21 mouse cellular contexts compared by ENCODE assay signal in genomic region chr1:105742481-105742880, GRCm38 (mm10). TPM values are rescaled to one million over a fixed set of nuclear protein-coding genes. Genes with fewer than 3 reads are reported as not detected.
DNase-seq lines count a peak whose midpoint lies in the region; ATAC-seq and TF ChIP-seq lines count a peak whose summit lies in the region.
"Had no signal": no experiment of that assay in that cellular context is flagged by ENCODE, and none has a peak within 500 bp of the region (broad histone marks: within the 10 kb centered on the region; RNA-seq: fewer than 3 reads in every experiment).

No protein-coding gene starts in this region.

- peak overlapping the region; percentile 73 for H3K27ac ChIP-seq in macrophage
- H3K27ac ChIP-seq: forebrain, embryonic 13.5 days; heart, embryonic 10.5 days; midbrain, embryonic 15.5 days had no signal

- H3K79me3 ChIP-seq in C2C12 (ENCODE audit: low read depth) = no peaks in the 10 kb centered on the region

- H3K4me3 ChIP-seq in C2C12 (ENCODE audit: insufficient read depth, poor library complexity, severe bottlenecking) (no peak overlapping the region), macrophage (ENCODE audit: inconsistent target) (no peak overlapping the region)
- H3K4me3 ChIP-seq: forebrain, embryonic 13.5 days; heart, embryonic 10.5 days; midbrain, embryonic 15.5 days; myocyte had no signal

- no peak overlapping the region for H3ac ChIP-seq in C2C12 (ENCODE audit: control insufficient read depth, insufficient read length, low read depth)

- 25% methylated on average over 1 of the region's 1 CpGs for WGBS in macrophage (ENCODE audit: missing documents)

- peak; percentile 100 for ATAC-seq in frontal cortex, adult (ENCODE audit: low TSS enrichment)
- no peak for ATAC-seq in cerebellum, adult (ENCODE audit: insufficient number of reproducible peaks, low FRiP score, low TSS enrichment)
- ATAC-seq: forebrain, embryonic 13.5 days; midbrain, embryonic 15.5 days had no signal

- no peaks in the 10 kb centered on the region for H3K27me3 ChIP-seq in C2C12 (ENCODE audit: control insufficient read depth, insufficient read depth, insufficient read length)
- H3K27me3 ChIP-seq: forebrain, embryonic 13.5 days; midbrain, embryonic 15.5 days had no signal

- H3K79me2 ChIP-seq in C2C12 (ENCODE audit: control insufficient read depth, insufficient read depth) = no peaks in the 10 kb centered on the region
- peaks cover 24% of the 10 kb centered on the region for H3K79me2 ChIP-seq in macrophage (ENCODE audit: inconsistent target)

- DNase-seq in frontal cortex, postnatal 14 days (ENCODE audit: low spot score in 2 of 2) = no peak
- DNase-seq in left cerebral cortex, adult 9 months (ENCODE audit: low spot score in 2 of 2) = peak; percentile 21 to 36
- no peak for DNase-seq in left cerebral cortex, adult 8-10 months (ENCODE audit: low spot score in 2 of 2)
- DNase-seq in embryo, embryonic 9.5 days (ENCODE audit: extremely low spot score) = no peak
- DNase-seq: adrenal gland, adult 8-10 months; B cell, adult 2 months; cerebellum, adult 18-20 months; cerebellum, postnatal 36 days; heart, postnatal 10 days; kidney, adult 11 months; lung, postnatal 10 days; thymus, postnatal 14 days had no signal

- TF ChIP-seq CTCF in C2C12 (IDR thresholded peaks at IDR 0.05; ENCODE audit: control insufficient read depth, insufficient read depth, insufficient read length) = no peak

- H3K36me3 ChIP-seq in C2C12 (ENCODE audit: control insufficient read depth, insufficient read depth) (peaks cover 66% of the 10 kb centered on the region), macrophage (ENCODE audit: inconsistent target) (peaks cover 30% of the 10 kb centered on the region)

TF ChIP-seq in C2C12, 6 proteins besides CTCF, POLR2A, EP300 and RAD21:
- TF ChIP-seq FOSL1 (IDR thresholded peaks at IDR 0.05; ENCODE audit: insufficient read depth, low read length, poor library complexity, severe bottlenecking) = peak; percentile 74
- no peak for TF ChIP-seq MAX (IDR thresholded peaks at IDR 0.05)
- no peak for TF ChIP-seq USF1 (IDR thresholded peaks at IDR 0.05; ENCODE audit: low read depth)
- peak; percentile 31 for TF ChIP-seq CEBPB (IDR thresholded peaks at IDR 0.05; ENCODE audit: low read depth)
- TF ChIP-seq MYOG (IDR thresholded peaks at IDR 0.05; ENCODE audit: control insufficient read depth, extremely low read depth, insufficient read length) = no peak
- no peak for TF ChIP-seq MYOD1 (IDR thresholded peaks at IDR 0.05; ENCODE audit: control insufficient read depth, insufficient read length, low read depth)

RNA-seq across cellular contexts. Expression of gene Tnfrsf11a, which starts 38.0 kb away (rescaled TPM):
- 1 to 10 TPM; 7.3 to 9.0 (median 8.6) TPM for total RNA-seq in left cerebral cortex, adult 8-10 months (2022)
- polyA plus RNA-seq in C2C12 (2012; fragmentation: generic; extraction: Trizol) (0.16 TPM), macrophage (2018) (28.4 to 79.0 TPM (median 38.4 TPM) in 3 replicates)
- total RNA-seq in macrophage (2018; cell fraction: chromatin; rRNA removed) = 100 to 1,000 TPM in 17 of 26 experiments, 10 to 100 TPM in 9; 39.4 to 264 (median 122) TPM
- total RNA-seq in macrophage (2018; cell fraction: cytosol; rRNA removed) = 10 to 100 TPM; 40.7 to 78.8 (median 58.0) TPM
- total RNA-seq in macrophage (2018; cell fraction: nucleus; rRNA removed) = 100 to 1,000 TPM in 16 of 26 experiments, 10 to 100 TPM in 10; 44.9 to 308 (median 112) TPM
- total RNA-seq: megakaryocyte-erythroid progenitor cell, adult 5-6 weeks had no signal

Comparison
In these comparisons a context has a peak if more than half of its experiments do, and no peak if none do; other contexts are left out.
1. DNase-seq: peak in left cerebral cortex, adult 9 months (2 of 2); none in frontal cortex, postnatal 14 days (0 of 2), left cerebral cortex, adult 8-10 months (0 of 2) and embryo, embryonic 9.5 days (single experiment).
2. RNA of gene Tnfrsf11a, which starts 38.0 kb away (polyA plus RNA-seq): 28.4 to 79.0 TPM in macrophage; 0.16 TPM in C2C12 (single experiment); every median in the first group is over 10 times any median in the second.